Mouse (Mus musculus) G1E (cell line): Measurements from ENCODE around the gene Dhx16. TPM values are rescaled to one million over a fixed set of nuclear protein-coding genes. Genes with fewer than 3 reads are reported as not detected.

Source experiments
- ATAC-seq: 2 replicates; pipeline ENCODE4 v1.8.0; 2016; ENCODE audit warnings: mild to moderate bottlenecking; ENCODE audit not compliant: insufficient number of reproducible peaks, poor library complexity, low FRiP score, severe bottlenecking; ENCODE audit errors: extremely low read depth
- DNase-seq: peaks from one replicate; pipeline ENCODE4 v3.0.0; 2012; ENCODE audit warnings: low spot score
- H3K27me3 ChIP-seq: 2 replicates; pipeline ENCODE4 v1.6.1; 2012; ENCODE audit warnings: mild to moderate bottlenecking, low read length, inconsistent platforms; ENCODE audit not compliant: insufficient read depth
- H3K36me3 ChIP-seq: replicated peaks from 2 replicates; pipeline ENCODE3; 2012; ENCODE audit warnings: mild to moderate bottlenecking, inconsistent platforms
- H3K4me1 ChIP-seq: 2 replicates; pipeline ENCODE4 v1.6.1; 2012; ENCODE audit warnings: low read depth, low read length, inconsistent platforms, mixed read lengths; ENCODE audit not compliant: insufficient read depth
- H3K4me3 ChIP-seq: 2 replicates; pipeline ENCODE4 v1.5.1; 2012; ENCODE audit warnings: low read depth, mild to moderate bottlenecking, inconsistent platforms, low read length, moderate library complexity, mixed read lengths
- H3K9me3 ChIP-seq: replicated peaks from 2 replicates; pipeline ENCODE4 v1.6.1; 2012; ENCODE audit warnings: inconsistent platforms
- CTCF ChIP-seq: IDR thresholded peaks from 2 replicates; pipeline ENCODE4 v1.5.1; 2012; ENCODE audit warnings: low read depth, low read length, inconsistent platforms, mixed read lengths
- GATA1 ChIP-seq: IDR thresholded peaks from 2 replicates; pipeline ENCODE4 v1.6.1; 2012; ENCODE audit warnings: borderline replicate concordance, low read length, inconsistent platforms, mixed read lengths
- GATA2 ChIP-seq: IDR thresholded peaks from 2 replicates; pipeline ENCODE4 v1.6.1; 2012; ENCODE audit warnings: low read depth, low read length, inconsistent platforms, borderline replicate concordance
- POLR2AphosphoS5 ChIP-seq: IDR thresholded peaks from 2 replicates; pipeline ENCODE4 v1.6.1; 2012; ENCODE audit warnings: low read depth, low read length, inconsistent platforms; ENCODE audit not compliant: insufficient replicate concordance
- TAL1 ChIP-seq: conservative IDR thresholded peaks from 2 replicates; pipeline ENCODE4 v1.6.1; 2012; ENCODE audit warnings: low read depth, low read length, inconsistent platforms, mixed read lengths
- polyA plus RNA-seq: library from polyadenylated mRNA; stranded (reverse); fragments of >175 nt; gene quantifications from 2 replicates; pipeline ENCODE4 v1.2.3, GENCODE M21; 2012
- total RNA-seq, 2 experiments: library from RNA; stranded (forward) in 1 of 2; stranded (reverse) in 1 of 2; fragments of 200-1000 nt in 1 of 2; fragments of >200 nt in 1 of 2; fragmentation: Nextera tagmentation in 1 of 2; gene quantifications; 2 replicates each; pipeline ENCODE4 v1.2.3; 2014 to 2017

The Dhx16 gene
- total and polyA plus RNA-seq, 3 experiments = 56.3 to 81.1 (median 73.6) TPM

DNA sequence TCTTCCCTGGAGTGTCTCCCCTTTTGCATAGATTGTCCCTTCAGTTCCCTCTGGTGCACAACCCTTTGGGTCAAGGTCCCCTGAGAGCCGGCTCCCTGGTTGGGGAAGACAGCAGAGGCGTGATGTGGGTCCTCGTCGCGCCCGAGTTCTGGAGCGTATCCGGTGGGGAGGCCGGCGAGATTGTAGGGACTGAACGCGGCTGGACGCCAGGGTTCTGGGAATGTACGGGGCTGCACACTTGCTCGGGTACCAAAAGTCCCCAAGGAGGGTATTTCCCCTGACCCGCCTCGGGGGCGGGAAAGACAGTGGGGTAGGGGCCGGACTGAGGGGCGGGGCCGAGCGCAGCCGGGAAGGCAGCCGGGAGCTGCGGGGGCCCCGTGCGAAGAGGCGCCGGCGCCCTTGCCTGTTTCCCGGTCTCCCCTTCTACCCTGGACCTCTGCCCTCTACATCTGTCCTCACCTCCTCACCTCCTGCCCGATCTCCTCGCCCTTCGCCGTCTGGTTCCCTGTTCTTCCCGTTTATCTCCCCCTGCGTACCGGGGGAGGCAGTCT lies 13.3 kb upstream of the Dhx16 start:
- no peak for ATAC-seq
- DNase-seq = peak; percentile 41
- peaks cover 4% of the 10 kb centered on the region; the same call in 1 of the 2 replicates for H3K9me3 ChIP-seq
- peaks cover 94% of the 10 kb centered on the region for H3K4me1 ChIP-seq
- TF ChIP-seq POLR2AphosphoS5 = no peak
- TF ChIP-seq GATA1 = no peak
- no peak for TF ChIP-seq CTCF
- TF ChIP-seq TAL1 = no peak
- TF ChIP-seq GATA2 = no peak
- H3K36me3 ChIP-seq = peaks cover 30% of the 10 kb centered on the region
- peak overlapping the region; percentile 74 for H3K4me3 ChIP-seq
- peaks cover 17% of the 10 kb centered on the region; the same call in 1 of the 2 replicates for H3K27me3 ChIP-seq

DNA sequence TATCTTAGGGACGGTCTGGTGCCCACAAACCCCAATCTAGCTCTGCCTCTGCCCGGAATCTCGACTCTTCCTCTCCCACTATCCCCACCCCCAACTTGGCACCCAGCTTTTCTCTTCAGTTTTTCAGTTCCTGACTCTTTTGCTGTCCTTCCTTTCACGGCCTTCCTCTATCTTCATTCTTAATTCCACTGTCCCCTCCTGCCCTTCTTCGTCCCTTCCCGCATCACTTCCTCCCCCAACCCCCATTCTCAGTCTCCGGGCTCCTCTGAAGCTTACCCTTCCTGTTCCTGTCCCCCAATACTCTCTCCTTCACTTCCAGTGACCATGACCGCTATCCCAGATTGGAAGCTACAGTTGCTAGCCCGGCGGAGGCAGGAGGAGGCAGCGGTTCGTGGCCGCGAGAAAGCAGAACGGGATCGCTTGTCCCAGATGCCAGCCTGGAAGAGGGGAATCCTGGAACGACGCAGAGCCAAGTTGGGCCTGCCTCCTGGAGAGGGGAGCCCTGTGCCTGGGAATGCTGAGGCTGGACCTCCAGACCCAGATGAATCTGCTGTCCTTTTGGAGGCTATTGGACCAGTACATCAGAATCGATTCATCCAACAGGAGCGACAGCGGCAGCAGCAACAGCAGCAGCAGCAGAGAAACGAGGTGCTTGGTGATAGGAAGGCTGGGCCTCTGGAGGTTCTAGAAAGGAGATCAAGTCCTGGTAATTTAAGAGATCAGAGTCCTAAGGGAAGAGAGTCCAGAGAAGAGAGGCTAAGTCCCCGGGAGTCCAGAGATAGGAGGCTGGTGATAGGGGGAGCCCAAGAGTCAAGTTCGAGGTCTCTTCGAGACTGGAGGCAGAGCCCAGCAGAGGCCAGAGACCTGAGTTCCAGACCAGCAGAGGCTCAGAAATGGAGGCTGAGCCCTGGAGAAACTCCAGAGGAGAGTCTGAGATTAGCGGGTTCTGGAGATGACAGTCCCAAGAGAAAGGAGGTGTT lies 12.4 kb upstream of the Dhx16 start:
- H3K27me3 ChIP-seq = peaks cover 17% of the 10 kb centered on the region; the same call in 1 of the 2 replicates
- peak overlapping the region; percentile 74 for H3K4me3 ChIP-seq
- H3K9me3 ChIP-seq = peaks cover 4% of the 10 kb centered on the region; the same call in 1 of the 2 replicates
- ATAC-seq (no peak), DNase-seq (peak; percentile 37)
- H3K36me3 ChIP-seq = peaks cover 35% of the 10 kb centered on the region
- peaks cover 94% of the 10 kb centered on the region for H3K4me1 ChIP-seq
- TF ChIP-seq GATA2 (no peak), POLR2AphosphoS5 (no peak), GATA1 (no peak), TAL1 (no peak), CTCF (0 out of 2 replicates have a peak, but pooled peaks have one; percentile 7)

DNA sequence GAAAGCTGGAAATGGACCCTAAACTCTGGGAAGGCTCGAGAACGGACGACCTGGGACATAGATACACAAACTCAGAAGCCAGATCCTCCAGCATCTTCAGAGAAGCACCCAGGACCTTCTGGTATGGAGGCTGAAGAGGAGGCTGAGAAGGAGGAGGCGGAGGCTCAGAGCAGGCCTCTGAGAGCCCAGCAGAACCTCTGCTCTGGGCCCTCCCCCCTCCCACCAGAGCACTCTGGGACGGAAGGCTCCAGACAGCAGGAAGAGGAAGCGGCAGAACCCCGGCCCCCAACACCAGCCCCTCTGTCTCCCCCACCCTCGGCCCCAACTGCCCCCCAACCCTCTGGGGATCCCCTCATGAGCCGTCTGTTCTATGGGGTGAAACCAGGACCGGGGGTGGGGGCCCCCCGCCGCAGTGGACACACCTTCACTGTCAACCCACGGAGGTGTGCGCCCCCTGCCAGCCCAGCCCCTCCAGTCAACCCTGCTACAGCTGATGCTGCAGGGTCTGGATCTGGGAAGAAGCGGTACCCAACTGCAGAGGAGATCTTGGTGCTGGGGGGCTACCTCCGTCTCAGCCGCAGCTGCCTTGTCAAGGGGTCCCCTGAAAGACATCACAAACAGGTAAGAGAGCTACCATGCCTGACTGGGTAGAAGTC lies 11.3 kb upstream of the Dhx16 start:
- TF ChIP-seq CTCF = no peak
- no peak for TF ChIP-seq GATA2
- no peak for TF ChIP-seq GATA1
- no peak for TF ChIP-seq TAL1
- no peak for TF ChIP-seq POLR2AphosphoS5
- ATAC-seq (no peak), DNase-seq (peak; percentile 58)
- Histone ChIP-seq H3K36me3 (peaks cover 37% of the 10 kb centered on the region), H3K27me3 (peaks cover 17% of the 10 kb centered on the region; the same call in 1 of the 2 replicates), H3K4me3 (peak overlapping the region; percentile 74), H3K9me3 (peaks cover 4% of the 10 kb centered on the region; the same call in 1 of the 2 replicates), H3K4me1 (peaks cover 94% of the 10 kb centered on the region)

DNA sequence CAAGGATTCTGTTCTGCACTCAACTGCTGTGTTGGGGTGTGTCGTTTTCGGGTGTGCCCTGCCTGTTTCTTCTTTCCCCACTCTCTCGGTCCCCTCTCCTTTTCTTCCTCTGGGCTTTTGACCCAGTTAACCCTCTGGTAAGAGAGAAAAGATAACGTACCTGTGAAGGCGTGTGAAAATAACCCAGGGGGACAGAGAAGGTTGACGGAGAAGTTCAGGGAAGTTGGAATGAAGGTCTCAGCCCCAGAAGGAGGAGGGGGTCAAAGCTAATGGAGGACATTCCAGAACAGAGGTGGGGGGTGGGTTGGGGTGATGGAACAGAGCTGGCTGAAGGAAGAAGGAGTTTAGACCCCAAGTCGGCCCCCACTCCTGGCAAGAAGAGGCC lies 10.7 kb upstream of the Dhx16 start:
- H3K9me3 ChIP-seq = peaks cover 4% of the 10 kb centered on the region; the same call in 1 of the 2 replicates
- H3K4me1 ChIP-seq = peaks cover 94% of the 10 kb centered on the region
- TF ChIP-seq CTCF = no peak
- TF ChIP-seq TAL1 = no peak
- no peak for TF ChIP-seq GATA1
- TF ChIP-seq GATA2 = no peak
- TF ChIP-seq POLR2AphosphoS5 = no peak
- DNase-seq (no peak), ATAC-seq (no peak)
- peaks cover 17% of the 10 kb centered on the region; the same call in 1 of the 2 replicates for H3K27me3 ChIP-seq
- H3K36me3 ChIP-seq = peaks cover 37% of the 10 kb centered on the region
- peak overlapping the region; percentile 74 for H3K4me3 ChIP-seq

DNA sequence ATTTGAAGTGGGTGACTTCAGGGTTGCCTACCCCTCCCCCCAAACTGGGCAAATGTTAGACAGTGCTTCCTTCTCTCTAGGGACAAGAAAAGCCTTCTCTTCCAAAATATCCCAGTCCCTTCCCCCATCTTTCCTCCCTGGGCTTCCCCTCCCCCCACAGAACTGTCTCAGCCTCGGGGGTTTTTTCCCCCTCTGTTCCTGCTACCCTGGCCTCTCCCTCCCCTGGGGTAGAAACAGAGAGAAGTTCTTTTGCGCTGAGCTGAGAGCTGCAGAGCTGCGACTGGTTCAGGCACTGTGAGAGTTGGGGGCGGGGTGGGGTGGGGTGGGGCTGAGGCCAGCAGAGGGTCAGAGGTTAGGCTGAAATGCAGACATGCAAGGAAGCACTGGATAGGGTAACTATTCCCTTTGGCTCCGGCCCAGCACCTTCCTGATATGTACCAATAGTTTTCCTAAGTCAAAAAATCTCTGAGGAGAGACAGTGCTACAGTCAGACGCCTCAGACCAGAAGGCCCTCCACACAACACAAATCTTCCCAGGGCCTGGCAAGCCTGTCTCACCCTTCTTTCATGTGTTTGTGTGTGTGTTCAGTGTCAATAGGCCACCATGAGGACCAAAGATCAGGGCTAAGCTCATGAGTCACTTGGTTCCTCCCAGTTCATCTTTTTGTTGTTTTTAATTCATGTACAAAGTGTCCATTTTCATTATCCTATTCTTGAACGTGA lies 10.1 kb upstream of the Dhx16 start:
- Histone ChIP-seq H3K9me3 (peaks cover 4% of the 10 kb centered on the region; the same call in 1 of the 2 replicates), H3K27me3 (peaks cover 17% of the 10 kb centered on the region; the same call in 1 of the 2 replicates), H3K4me3 (peak overlapping the region; percentile 74), H3K4me1 (peaks cover 94% of the 10 kb centered on the region), H3K36me3 (peaks cover 37% of the 10 kb centered on the region)
- no peak for TF ChIP-seq TAL1
- no peak for TF ChIP-seq CTCF
- no peak for TF ChIP-seq GATA2
- TF ChIP-seq GATA1 = no peak
- no peak for TF ChIP-seq POLR2AphosphoS5
- DNase-seq (peak; percentile 64), ATAC-seq (no peak)
